Mouse (Mus musculus) brown adipose tissue, adult 24 weeks (tissue): ENCODE results near the gene Jmjd1c. TPM values are rescaled to one million over a fixed set of nuclear protein-coding genes. Genes with fewer than 3 reads are reported as not detected.
"Not testable (repeated sequence)": the region's sequence is repeated elsewhere in the genome, so short reads cannot be mapped to it uniquely, and the experiment has no call there.

Experiments
- H3K27ac ChIP-seq: fragments of 200-500 bp; replicated peaks from 2 replicates; pipeline ENCODE4 v1.5.1; 2012; ENCODE audit warnings: low read depth, mild to moderate bottlenecking, low read length
- H3K4me1 ChIP-seq: fragments of 200-500 bp; 2 replicates; pipeline ENCODE4 v1.6.1; 2012; ENCODE audit warnings: low read length, mixed read lengths; ENCODE audit not compliant: control insufficient read depth, insufficient read depth, insufficient read length
- H3K4me3 ChIP-seq: fragments of 200-500 bp; 2 replicates; pipeline ENCODE4 v1.5.1; 2012; ENCODE audit warnings: low read depth, mild to moderate bottlenecking, low read length, moderate library complexity; ENCODE audit not compliant: insufficient read depth
- polyA plus RNA-seq: library from polyadenylated mRNA; stranded (reverse); fragments of >200 nt; gene quantifications from 2 replicates; pipeline ENCODE4 v1.2.4, GENCODE M21; 2012; ENCODE audit not compliant: missing spikeins, insufficient read depth, insufficient read length

Jmjd1c gene
- polyA plus RNA-seq, 1 experiment: 12.7 TPM

DNA sequence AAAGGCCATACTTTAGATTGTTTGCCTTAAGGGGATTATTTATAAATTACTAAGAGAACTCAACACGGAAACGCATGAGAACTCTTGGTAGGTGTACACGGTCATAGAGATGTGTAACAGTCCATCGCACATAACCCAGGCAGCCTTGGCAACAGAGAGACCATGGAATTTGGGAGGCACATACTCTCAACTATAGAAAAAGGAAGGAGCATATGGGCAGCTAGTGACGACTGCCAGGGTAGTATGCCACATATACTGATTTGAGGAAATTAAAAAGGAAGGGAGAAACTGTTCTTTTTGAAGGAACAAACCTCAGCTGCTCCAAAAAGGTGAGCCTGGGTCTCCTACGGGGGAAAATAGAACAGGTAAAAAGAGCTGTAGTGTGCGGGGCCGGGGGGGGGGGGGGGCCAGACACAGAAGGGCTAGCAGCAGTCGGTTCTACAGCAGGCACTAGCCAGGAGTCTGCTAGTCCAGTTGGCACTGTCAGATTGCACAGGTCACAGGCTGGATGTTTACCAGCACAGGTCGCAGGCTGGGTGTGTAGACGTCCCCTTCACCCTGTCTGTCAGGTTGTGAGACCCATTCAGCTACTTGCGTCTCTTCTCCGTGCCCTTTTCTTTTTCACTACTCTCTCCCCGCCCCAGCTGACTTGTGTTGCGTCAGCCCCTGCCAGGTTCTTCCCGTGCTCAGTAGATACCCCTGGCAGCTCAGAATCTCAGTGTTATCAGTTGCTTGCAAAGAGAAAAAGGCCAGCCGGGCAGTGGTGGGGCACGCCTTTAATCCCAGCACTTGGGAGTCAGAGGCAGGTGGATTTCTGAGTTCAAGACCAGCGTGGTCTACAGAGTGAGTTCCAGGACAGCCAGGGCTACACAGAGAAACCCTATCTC lies 9.6 kb downstream of the Jmjd1c start:
- Histone ChIP-seq H3K4me1 (peaks cover 57% of the 10 kb centered on the region), H3K27ac (no peak overlapping the region), H3K4me3 (no peak overlapping the region)

DNA sequence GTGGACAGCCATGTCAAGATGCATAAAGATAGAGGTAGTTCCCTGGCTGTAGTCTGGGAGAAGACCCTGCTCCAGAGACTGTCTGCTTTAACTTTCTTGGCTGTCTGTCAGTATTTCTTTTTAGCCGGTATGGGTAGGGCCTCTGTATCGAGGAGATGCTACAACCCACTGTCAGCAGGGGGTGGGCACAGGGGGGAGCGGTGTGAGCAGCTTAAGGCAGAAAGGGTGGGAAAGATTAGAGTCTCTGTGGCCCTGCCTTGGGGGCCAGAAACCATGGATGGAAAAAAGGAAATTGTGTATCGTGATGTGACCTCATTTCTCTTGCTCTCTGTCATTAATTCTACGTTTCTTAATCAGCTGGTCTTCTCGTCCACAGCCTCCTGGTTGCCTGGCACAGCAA lies 10.5 kb downstream of the Jmjd1c start:
- H3K4me3 ChIP-seq: no peak overlapping the region
- no peak overlapping the region for H3K27ac ChIP-seq
- H3K4me1 ChIP-seq: peaks cover 60% of the 10 kb centered on the region

DNA sequence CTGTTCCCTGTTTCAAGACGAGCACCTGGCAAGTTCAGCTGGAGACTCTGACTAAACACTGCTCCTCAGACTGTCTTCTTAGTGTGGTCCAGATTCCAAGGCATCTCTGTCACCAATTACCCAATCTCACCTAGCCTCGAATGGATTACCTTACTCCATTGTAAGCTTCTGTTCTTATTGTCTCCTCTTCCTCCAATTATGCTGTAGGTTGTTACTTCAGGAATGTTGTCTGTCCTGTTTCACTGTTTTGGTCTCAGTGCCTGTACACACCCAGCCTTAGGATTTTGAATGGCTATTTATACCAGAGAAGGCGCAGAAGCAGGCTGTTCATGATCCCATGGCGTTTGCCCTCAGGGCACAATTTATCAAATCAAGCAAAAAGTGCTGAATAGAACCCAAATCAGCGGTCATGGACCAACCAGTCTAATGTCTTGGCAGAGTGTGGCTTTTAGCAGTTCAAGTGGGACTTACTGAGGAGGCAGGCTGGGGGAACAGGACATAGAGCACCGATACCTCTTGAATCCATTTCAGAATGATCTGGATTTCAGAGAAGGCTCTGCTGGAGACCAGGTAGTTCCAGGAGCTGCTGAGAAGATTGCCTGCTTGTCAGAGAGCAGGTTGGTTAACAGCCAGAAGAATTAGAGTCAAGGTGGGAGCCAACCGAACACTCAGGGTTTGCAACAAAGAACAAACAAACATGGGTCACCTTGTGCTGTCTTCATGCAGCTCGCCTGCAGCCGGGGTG lies 11.3 kb downstream of the Jmjd1c start:
- no peak overlapping the region for H3K27ac ChIP-seq
- H3K4me1 ChIP-seq: peaks cover 61% of the 10 kb centered on the region
- H3K4me3 ChIP-seq: no peak overlapping the region

DNA sequence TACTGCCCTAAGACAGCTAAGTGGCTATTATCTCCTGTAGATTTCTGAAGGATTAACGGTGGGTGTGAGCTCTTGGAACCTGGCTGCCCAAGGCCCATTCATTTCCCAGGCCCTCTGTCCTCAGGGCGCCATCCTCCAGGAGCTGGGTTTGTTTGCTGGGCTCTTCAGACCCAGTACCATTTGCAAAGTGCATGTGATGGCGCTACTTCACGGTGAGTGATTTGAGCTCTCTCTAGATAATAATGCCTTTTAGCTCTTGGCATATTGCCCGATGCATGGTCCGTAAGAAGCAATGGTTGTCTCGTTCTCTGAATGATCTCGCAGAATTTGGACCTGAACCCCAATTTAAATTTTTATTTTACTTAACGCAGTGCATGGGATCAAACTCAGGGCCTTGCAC lies 12.2 kb downstream of the Jmjd1c start:
- Histone ChIP-seq H3K4me3 (no peak overlapping the region), H3K4me1 (peaks cover 54% of the 10 kb centered on the region), H3K27ac (no peak overlapping the region)

DNA sequence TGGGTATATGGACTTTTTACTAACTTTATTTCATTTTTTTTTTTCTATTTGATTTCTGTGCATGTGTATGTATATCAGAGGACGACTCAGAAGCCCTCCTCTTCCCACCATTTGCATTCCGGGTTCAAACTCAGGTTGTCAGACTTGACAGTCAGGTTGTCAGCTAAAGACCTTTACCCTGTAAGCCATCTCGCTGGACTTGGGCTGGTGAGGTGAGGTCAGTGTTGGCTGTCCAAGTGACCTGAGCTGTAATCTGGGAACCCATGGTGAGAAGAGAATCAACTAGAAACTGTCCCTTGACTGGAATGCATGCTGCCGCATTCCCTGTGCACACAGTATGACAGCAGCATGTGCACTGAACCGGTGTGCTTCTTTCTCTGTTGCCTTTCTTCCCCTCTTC lies 13.7 kb downstream of the Jmjd1c start:
- Histone ChIP-seq H3K4me1 (peaks cover 45% of the 10 kb centered on the region), H3K27ac (no peak overlapping the region), H3K4me3 (no peak overlapping the region)

DNA sequence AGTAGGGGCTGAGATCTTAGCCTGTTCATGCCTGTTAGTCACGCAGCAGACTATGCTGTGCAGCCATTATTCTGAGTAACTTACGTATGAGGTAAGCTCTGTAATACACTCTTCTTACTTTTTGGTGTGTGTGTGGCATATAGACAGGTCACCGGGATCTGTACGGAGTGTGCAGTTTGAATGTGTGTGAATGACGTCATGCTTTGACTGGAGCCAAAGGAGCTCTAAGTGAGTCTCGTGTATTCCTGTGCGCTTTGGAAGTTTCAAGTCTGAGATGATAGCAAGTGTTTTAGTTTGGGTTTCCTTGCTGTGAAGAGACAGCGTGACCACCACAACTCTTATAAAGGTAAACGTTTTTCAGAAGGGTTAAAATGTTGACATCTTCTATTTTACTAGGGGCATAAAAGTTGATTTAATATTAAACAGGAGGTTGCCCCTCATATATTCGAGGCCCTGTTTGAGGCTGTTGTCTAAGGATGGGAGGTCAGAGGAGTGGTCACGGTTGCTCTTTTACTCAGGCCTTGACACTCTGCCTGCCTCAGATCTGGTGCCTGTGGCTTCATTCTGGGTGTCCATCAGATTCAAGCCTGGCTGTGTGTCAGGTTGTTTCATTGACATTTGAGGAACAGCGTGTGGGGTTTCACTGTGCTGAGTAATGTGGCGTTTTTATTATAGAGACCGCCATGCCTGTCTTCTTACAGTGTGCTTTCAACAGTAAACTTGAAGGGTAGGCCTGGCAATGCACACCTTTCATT lies 15.3 kb downstream of the Jmjd1c start:
- Histone ChIP-seq H3K27ac (no peak overlapping the region), H3K4me1 (peaks cover 40% of the 10 kb centered on the region), H3K4me3 (no peak overlapping the region)

DNA sequence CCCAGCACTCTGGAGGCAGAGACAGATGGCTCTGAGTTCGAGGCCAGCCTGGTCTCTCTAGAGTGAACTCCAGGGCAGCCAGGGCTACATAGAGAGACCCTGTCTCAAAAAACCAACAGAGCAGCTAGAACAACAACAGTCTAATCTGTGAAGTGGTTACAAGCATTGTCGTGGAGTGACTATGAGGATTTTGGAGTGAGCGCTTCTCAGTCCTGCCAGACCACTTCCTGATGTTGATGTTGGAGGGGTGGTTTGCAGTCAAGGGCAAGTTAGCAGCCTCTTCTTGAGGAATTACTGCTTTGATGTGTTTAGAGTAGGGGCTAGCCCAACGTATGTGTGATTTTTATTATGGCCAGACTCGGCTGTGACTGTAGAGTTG lies 15.9 kb downstream of the Jmjd1c start:
- H3K4me1 ChIP-seq: peaks cover 34% of the 10 kb centered on the region
- H3K27ac ChIP-seq: no peak overlapping the region
- no peak overlapping the region for H3K4me3 ChIP-seq

DNA sequence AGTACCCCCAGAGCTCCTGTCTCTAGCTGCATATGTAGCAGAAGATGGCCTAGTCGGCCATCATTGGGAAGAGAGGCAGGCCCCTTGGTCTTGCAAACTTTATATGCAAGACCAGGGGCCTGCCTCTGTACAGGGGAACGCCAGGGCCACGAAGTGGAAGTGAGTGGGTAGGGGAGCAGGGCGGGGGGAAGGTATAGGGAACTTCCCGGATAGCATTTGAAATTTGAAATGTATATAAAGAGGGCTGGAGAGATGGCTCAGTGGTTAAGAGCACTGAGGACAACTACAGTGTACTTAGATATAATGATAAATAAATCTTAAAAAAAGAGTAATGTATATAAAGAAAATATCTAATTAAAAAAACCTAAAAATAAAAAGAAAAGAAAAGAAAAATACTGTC lies 17.0 kb downstream of the Jmjd1c start:
- not testable (repeated sequence) for H3K27ac ChIP-seq, H3K4me3 ChIP-seq
- H3K4me1 ChIP-seq: peaks cover 29% of the 10 kb centered on the region

DNA sequence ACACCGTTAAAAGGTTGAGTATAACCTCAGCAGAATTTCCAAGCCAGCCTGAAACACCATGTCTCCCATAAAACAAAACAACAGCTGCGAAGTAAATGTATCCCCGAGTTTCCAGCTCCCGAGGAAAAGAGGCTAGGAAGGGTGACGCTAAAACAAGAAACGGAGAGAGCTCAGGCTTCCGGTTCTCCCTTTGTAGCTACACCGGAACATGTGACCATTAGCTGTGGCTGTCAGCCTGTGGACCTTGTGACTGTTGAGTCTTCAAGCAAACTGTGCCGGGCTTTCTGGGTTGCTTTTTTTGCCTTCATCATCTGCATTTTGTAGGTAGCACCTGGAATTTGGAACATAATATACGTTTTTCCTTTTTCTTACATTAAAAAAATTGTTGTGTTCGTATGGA lies 17.9 kb downstream of the Jmjd1c start:
- Histone ChIP-seq H3K4me1 (peaks cover 32% of the 10 kb centered on the region), H3K27ac (no peak overlapping the region; the same call in 1 of the 2 replicates), H3K4me3 (no peak overlapping the region)

DNA sequence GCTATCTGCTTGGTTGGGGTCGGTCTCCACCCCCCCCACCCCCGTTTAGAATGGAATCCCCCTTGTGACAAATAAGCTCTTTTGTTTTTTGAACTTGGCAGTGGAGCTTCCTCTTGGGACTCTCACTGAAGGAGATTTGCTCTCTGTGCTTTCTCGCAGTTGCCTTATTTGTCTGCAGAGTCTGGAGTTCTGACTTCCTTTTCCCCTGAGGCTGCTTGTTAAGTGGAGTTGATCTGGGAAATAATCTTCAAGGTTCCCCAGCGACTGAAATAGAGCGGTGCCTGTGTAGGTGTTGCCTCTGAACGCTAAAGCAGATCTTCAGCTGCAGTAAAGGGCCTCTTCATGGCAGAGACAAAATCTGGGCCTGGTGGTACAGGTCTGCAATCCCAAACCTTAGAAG lies 19.2 kb downstream of the Jmjd1c start:
- Histone ChIP-seq H3K27ac (peak overlapping the region; percentile 77), H3K4me1 (peaks cover 32% of the 10 kb centered on the region), H3K4me3 (no peak overlapping the region)

DNA sequence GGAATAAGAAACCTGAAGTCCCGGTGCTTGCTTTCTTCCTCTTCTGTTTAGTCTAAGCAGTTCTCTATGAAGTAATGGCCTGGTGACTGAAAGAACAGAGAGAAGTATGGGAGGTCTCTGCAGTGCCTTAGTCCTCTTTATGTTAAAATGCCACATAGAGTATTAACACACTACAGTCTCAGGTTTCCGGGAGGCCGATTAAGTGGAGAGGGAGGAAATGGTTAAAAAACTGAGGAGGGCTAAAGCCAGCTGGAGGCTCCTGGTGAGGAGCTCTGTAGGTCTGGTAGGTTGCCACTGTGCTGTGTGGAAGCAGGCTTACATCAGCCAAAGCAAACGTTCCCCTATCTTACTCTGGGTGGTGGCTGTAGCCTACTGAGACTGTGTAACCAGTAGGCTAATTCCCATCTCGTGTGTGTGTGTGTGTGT lies 19.8 kb downstream of the Jmjd1c start:
- no peak overlapping the region for H3K4me3 ChIP-seq
- peak overlapping the region; percentile 39 for H3K27ac ChIP-seq
- H3K4me1 ChIP-seq: peaks cover 34% of the 10 kb centered on the region

DNA sequence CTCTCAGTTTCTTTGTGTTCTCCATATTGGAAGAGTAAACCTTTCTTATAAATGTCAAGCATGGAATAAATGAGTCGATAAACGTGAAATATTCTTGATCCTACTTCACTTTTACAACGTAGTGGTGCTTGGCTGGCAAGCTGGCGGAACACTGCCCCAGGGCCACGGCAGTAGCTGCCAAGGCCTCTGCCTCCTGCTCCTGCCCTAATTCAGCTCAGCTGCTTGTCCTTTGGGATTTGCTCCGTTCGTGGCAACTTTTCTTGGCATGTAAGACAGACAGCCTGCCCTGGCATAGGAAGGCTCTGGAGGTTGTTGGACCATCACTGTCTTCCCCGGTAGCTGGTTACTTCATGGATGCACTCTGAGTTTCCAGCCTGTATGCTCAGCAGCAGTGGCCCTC lies 20.3 kb downstream of the Jmjd1c start:
- Histone ChIP-seq H3K27ac (no peak overlapping the region), H3K4me1 (peaks cover 31% of the 10 kb centered on the region), H3K4me3 (no peak overlapping the region)

DNA sequence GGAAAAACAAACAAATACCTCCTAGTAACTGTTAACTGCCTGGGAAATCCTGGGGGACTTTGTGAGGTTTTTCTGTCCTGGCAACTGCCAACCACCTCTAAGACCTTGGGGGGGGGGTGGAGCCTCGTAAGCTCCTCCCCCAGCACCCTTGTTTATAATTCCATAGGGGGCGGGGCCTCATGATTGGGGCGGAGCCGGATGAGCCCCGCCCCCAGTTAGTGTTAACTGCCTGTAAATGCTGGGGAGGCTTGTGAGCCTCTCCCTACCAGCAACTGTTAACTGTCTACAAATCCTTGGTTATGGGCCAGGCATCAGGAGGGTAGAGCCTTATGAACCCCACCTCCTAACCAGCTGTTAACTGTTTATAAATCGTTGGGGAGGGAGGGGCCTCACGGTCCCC lies 23.4 kb downstream of the Jmjd1c start:
- no peak overlapping the region for H3K4me3 ChIP-seq
- peaks cover 20% of the 10 kb centered on the region for H3K4me1 ChIP-seq
- H3K27ac ChIP-seq: no peak overlapping the region

DNA sequence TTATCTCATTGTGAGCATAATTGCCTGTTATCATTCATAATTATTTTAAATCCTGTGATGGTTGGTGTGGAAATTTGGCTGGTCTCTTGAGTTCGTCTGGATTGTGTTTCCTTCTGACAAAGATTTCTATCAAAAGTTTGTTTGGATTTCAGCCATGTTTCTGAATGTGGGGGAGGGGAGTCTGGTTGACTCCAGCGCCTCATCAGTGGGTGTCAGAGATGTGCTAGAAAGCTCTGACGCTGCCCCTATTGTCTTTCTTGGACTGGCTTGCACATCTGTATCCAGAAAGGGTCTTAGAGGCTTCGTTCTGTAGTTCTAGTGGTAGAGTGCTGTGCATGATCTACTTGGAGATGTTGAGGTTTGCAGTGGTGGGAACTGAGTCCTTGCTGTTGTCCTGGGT lies 24.3 kb downstream of the Jmjd1c start:
- Histone ChIP-seq H3K27ac (no peak overlapping the region; the same call in 1 of the 2 replicates), H3K4me1 (peaks cover 20% of the 10 kb centered on the region), H3K4me3 (no peak overlapping the region)

DNA sequence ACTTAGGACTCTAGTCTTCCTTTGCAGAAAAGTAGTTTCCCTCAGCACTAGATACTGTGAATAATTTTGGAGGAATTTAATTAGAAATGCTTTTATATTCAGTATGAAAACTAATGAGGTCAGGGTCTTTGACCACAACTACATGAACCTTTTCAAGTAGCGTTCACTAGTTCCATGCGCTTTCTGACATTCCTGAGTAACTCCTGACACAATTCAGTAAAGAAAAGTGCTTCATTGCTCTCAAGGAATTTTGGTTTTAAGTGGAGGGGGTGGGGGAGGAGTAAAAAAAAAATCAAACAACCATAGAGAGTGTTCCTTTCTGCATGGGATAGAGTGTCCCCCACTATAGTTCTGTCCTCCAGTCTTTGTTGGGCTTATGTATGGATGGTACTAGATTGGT lies 24.7 kb downstream of the Jmjd1c start:
- H3K4me1 ChIP-seq: peaks cover 18% of the 10 kb centered on the region

More for the DNA sequence above, 24.7 kb downstream of the Jmjd1c start:
- Histone ChIP-seq H3K4me3 (no peak overlapping the region), H3K27ac (no peak overlapping the region; the same call in 1 of the 2 replicates)
